Mouse (Mus musculus): ENCODE results near the gene 4930433I11Rik. TPM values are rescaled to one million over a fixed set of nuclear protein-coding genes. Genes with fewer than 3 reads are reported as not detected.
A peak's percentile ranks its signal among the peaks of the same experiment; 100 is the strongest.
"Not testable (repeated sequence)": the region's sequence is repeated elsewhere in the genome, so short reads cannot be mapped to it uniquely, and the experiment has no call there.

Gene 4930433I11Rik
- not detected for total RNA-seq (2022)

DNA sequence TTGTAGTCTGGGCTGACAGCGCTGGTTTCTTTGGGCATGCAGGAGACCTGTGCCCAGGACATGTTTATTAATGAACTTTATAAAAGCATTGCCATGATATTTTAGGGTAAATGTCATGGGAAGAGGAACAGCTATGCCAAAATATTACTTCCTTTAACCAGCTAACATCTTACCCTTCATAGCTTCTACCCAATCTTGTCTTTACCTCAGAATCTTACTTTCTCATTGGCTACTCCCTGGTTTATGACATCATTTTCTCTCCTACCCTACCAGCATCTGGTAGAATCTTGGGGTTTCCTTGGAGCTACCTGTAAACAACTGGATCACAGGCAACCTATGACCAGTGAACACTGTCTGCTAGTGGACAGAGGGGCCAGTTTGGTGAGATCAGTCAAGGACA lies at the start of gene 4930433I11Rik:
TSS of gene 4930433I11Rik (plus strand) at position 301 of the 400 bp plus-strand sequence.
- DNase-seq (ENCODE audit: low spot score): no peak

DNA sequence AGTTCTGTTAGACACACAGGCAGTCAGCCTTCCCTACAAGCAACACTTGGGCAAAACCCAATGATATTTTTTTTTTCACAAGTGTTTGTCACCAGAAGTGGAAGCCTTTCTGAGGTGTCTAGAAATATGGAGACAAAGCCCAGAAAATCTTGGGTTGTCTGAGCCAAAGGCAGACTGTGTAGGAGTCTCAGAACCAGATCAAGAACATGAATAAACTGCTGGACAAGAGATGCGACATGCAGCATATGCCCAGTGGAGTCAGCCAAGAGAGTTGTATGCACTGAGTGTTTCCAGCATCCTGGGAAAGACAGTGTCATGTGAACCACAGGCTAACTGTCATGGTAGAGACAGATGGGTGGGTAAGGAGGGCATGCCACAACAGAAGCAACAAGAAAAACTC lies 48.0 kb upstream of the 4930433I11Rik start:
- DNase-seq (ENCODE audit: low spot score): no peak

DNA sequence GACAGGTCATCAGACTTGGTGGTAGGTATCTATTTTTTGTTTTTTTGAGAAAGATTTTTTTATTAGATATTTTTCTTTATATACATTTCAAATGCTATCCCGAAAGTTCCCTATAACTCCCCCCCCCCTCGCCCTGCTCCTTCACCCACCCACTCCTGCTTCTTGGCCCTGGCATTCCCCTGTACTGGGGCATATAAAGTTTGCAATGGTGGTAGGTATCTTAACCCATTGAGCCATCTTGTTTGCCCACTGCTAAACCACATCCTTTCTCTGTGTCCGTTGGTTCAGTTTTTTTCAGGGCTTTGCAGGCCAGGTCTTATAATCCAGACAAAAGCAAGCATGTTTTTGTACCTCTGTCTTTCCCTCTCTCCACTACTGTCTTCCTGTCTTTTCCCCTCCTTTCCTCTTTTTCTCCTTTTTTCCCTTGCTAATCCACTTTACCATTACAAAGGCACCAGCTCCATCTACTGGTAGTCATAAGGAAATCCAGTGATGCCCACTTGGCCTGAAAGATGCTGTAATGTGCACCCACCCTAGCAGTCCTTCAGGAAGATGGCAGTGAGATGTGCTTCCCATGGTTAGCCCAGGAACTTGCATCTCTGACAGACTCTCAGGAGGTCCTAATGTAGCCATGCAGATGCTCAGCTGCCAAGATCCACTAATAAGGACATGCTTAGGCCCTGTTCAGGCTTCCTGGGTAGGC lies 45.0 kb upstream of the 4930433I11Rik start:
- DNase-seq (ENCODE audit: low spot score): peak; percentile 3

DNA sequence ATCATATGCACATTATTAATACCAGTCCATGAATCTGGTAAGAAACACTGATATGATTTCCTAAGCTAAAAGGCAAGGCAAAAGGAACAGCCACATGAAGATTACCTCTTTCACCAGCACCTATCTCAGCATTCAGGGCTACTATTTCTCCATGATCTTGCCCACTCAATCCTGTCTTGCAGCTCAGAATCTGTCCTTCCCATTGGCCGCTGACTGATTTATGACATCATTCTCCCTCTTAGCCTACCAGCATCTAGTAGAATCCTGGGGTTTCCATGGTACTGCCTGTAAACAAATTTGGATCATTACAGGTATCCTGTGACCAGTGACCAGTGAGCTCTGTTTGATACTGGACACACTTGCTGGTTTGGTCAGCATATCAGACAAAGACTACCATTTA lies 45.1 kb downstream of the 4930433I11Rik start, which contains the start of gene Gm4884:
TSS of gene Gm4884 (plus strand) at position 301 of the 400 bp plus-strand sequence.
- not testable (repeated sequence) for DNase-seq (ENCODE audit: low spot score)

DNA sequence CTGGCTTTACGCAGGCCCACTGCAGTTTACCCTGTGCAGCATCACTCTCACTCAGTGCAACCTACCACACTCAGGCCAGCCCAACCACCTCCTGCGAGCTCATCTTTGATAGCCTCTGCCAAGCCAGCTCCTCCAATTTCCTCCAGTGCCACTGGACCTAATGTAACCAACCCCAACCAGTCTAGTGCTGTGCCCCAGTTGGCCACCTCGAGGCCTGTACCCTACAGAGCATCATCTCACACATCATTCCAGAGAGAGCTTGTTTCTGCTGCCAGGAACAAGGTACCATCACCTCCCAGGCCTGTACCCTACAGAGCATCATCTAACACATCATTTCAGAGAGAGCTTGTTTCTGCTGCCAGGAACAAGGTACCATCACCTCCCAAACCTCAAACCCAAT lies 56.7 kb downstream of the 4930433I11Rik start:
- not testable (repeated sequence) for DNase-seq (ENCODE audit: low spot score)

Other genes with a start within 250 kb of the 4930433I11Rik start
- gene Vstm2b, start 89.2 kb upstream of the 4930433I11Rik start, total RNA-seq (2022): under 1 TPM in 2 of 4 experiments, not detected in 2; 0.12 to 0.37 TPM
- not detected for gene Gm4884, start 45.2 kb downstream of the 4930433I11Rik start, total RNA-seq (2022)
- not detected for gene Gm5592, start 166.3 kb downstream of the 4930433I11Rik start, total RNA-seq (2022)